Mouse (Mus musculus) cerebellum, adult 2 months (tissue): ENCODE data around the gene Dgkb.

Experiments
- CTCF ChIP-seq: fragments of 200-500 bp; IDR thresholded peaks from 2 replicates; pipeline ENCODE4 v1.5.1; 2011; ENCODE audit warnings: low read depth, mild to moderate bottlenecking, control low read depth, low read length, moderate library complexity, borderline replicate concordance; ENCODE audit not compliant: insufficient read depth
- POLR2A ChIP-seq: fragments of 200-500 bp; IDR thresholded peaks from 2 replicates; pipeline ENCODE4 v1.6.1; 2011; ENCODE audit warnings: low read length, control low read depth, borderline replicate concordance; ENCODE audit not compliant: insufficient read depth

DNA sequence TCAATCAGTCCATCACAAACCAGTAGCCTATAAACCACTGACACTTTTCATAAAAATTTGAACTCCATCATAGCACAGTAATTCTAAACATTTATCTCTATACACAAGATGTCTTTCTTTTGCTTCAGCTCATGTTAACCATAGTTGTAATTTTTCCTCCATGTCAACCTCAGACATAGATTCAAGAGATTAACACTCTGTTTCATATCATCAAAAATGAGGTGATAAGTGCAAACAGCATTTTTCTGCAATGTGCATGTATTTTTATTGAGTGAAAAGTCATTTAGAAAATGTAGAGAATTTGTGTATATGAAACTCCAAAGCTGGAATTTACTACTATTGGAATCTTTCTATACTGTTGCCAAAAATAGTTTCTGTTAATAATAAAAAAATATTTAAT is 650.7 kb downstream of the Dgkb start:
- no peak for TF ChIP-seq CTCF
- no peak for TF ChIP-seq POLR2A
